15 mouse cellular contexts compared by ENCODE assay signal in genomic region chr4:52930480-52930879, GRCm38 (mm10). TPM values are rescaled to one million over a fixed set of nuclear protein-coding genes. Genes with fewer than 3 reads are reported as not detected.
"Had no signal": no experiment of that assay in that cellular context is flagged by ENCODE, and none has a peak within 500 bp of the region (broad histone marks: within the 10 kb centered on the region; RNA-seq: fewer than 3 reads in every experiment).

No protein-coding gene starts in this region.

- DNase-seq: liver, embryonic 13.5 days; liver, postnatal 0 days; lung, adult 2 months; lung, postnatal 14 days; lung, postnatal 36 days; right cerebral cortex, postnatal 14 days; thymus, adult 2 months; thymus, postnatal 25 days; thymus, postnatal 4 days had no signal

- ATAC-seq: liver, postnatal 0 days; lung, postnatal 0 days; midbrain, embryonic 13.5 days; midbrain, embryonic 15.5 days had no signal

RNA-seq across cellular contexts. Expression of gene Olfr272, which starts 11.5 kb away (rescaled TPM):
- total RNA-seq: midbrain, postnatal 0 days; monocyte, adult 5-6 weeks; neutrophil, adult 5-6 weeks had no signal

RNA-seq across cellular contexts. Expression of gene Olfr270, which starts 33.9 kb away (rescaled TPM):
- total RNA-seq: midbrain, postnatal 0 days; monocyte, adult 5-6 weeks; neutrophil, adult 5-6 weeks had no signal

RNA-seq across cellular contexts. Expression of gene Nipsnap3a, which starts 58.6 kb away (rescaled TPM):
- total RNA-seq: midbrain, postnatal 0 days; monocyte, adult 5-6 weeks; neutrophil, adult 5-6 weeks had no signal
